Mouse (Mus musculus) CH12.LX (cell line): ENCODE measurements at regions not wholly inside any gene's neighbourhood (a gene's known extent, or its start where the extent isn't known, plus 50 kb on each side); places are given as distances from the start of the nearest gene placed in this dataset.

Experiments
- DNase-seq: peaks from one replicate; pipeline ENCODE4 v3.0.0-alpha.2; 2013; ENCODE audit errors: extremely low read depth
- H3K27ac ChIP-seq: 2 replicates; pipeline ENCODE4 v1.5.1; 2012; ENCODE audit warnings: low read depth, mild to moderate bottlenecking, control low read depth, moderate library complexity; ENCODE audit not compliant: insufficient read depth
- H3K27me3 ChIP-seq: replicated peaks from 2 replicates; pipeline ENCODE3; 2012; ENCODE audit warnings: inconsistent platforms
- H3K36me3 ChIP-seq, 2 experiments: replicated peaks in 1 of 2; 2 replicates each; pipeline versions ENCODE3 to v1.6.1; 2012; ENCODE audit warnings: inconsistent platforms in 1 of 2, low read length in 1 of 2, mild to moderate bottlenecking in 1 of 2, mixed read lengths in 1 of 2, moderate library complexity in 1 of 2; ENCODE audit not compliant: control insufficient read depth in 1 of 2, insufficient read depth in 1 of 2
- H3K4me1 ChIP-seq, 2 experiments: 2 replicates each; pipeline ENCODE4 v1.6.1; 2012; ENCODE audit warnings: inconsistent platforms in 1 of 2, moderate library complexity in 1 of 2; ENCODE audit not compliant: insufficient read depth in 2 of 2, control insufficient read depth in 1 of 2
- H3K4me2 ChIP-seq: 2 replicates; pipeline ENCODE4 v1.6.1; 2012; ENCODE audit warnings: low read depth, mild to moderate bottlenecking, control low read depth; ENCODE audit not compliant: poor library complexity, insufficient read depth, severe bottlenecking
- H3K4me3 ChIP-seq, 3 experiments: fragments of 150-350 bp in 1 of 3; sonication (generic) in 1 of 3; replicated peaks in 1 of 3; 2 replicates each; pipeline versions ENCODE3 to v1.5.1; 2011 to 2012; ENCODE audit warnings: low read depth in 2 of 3, low read length in 2 of 3, mild to moderate bottlenecking in 2 of 3, moderate library complexity in 2 of 3, control low read depth in 1 of 3, improper control_type of control experiment in 1 of 3, inconsistent platforms in 1 of 3, mixed read lengths in 1 of 3; ENCODE audit not compliant: poor library complexity in 1 of 3
- H3K79me2 ChIP-seq: replicated peaks from 2 replicates; pipeline ENCODE4 v1.6.1; 2012; ENCODE audit warnings: mild to moderate bottlenecking, moderate library complexity; ENCODE audit not compliant: control insufficient read depth, poor library complexity, insufficient read depth, severe bottlenecking; ENCODE audit errors: extremely low read depth
- H3K9ac ChIP-seq: 2 replicates; pipeline ENCODE4 v1.6.1; 2012; ENCODE audit warnings: low read depth, mild to moderate bottlenecking, control low read depth, moderate library complexity; ENCODE audit not compliant: insufficient read depth
- H3K9me3 ChIP-seq: replicated peaks from 2 replicates; pipeline ENCODE3; 2012; ENCODE audit warnings: low read length, inconsistent platforms, mixed read lengths
- BHLHE40 ChIP-seq: IDR thresholded peaks from 2 replicates; pipeline ENCODE4 v1.6.1; 2011; ENCODE audit warnings: mild to moderate bottlenecking, low read depth, low read length, improper control_type of control experiment
- CHD1 ChIP-seq: IDR thresholded peaks from 2 replicates; pipeline ENCODE4 v1.6.1; 2012; ENCODE audit warnings: low read depth, low read length, improper control_type of control experiment, inconsistent platforms
- CHD2 ChIP-seq: IDR thresholded peaks from 2 replicates; pipeline ENCODE4 v1.6.1; 2011; ENCODE audit warnings: low read length, improper control_type of control experiment
- E2F4 ChIP-seq: IDR thresholded peaks from 2 replicates; pipeline ENCODE4 v1.6.1; 2011; ENCODE audit warnings: low read depth, low read length, improper control_type of control experiment; ENCODE audit not compliant: insufficient replicate concordance
- EP300 ChIP-seq: IDR thresholded peaks from 2 replicates; pipeline ENCODE4 v1.6.1; 2011; ENCODE audit warnings: low read length, improper control_type of control experiment
- ETS1 ChIP-seq: conservative IDR thresholded peaks from 2 replicates; pipeline ENCODE4 v1.6.1; 2012; ENCODE audit warnings: low read depth, mild to moderate bottlenecking, inconsistent platforms, low read length, improper control_type of control experiment, moderate library complexity
- GABPA ChIP-seq: IDR thresholded peaks from 2 replicates; pipeline ENCODE4 v1.6.1; 2012; ENCODE audit warnings: low read depth, low read length, improper control_type of control experiment, inconsistent platforms; ENCODE audit not compliant: insufficient replicate concordance
- IRF4 ChIP-seq: IDR thresholded peaks from 2 replicates; pipeline ENCODE4 v1.6.1; 2014; ENCODE audit warnings: low read depth, mild to moderate bottlenecking, inconsistent platforms, low read length, improper control_type of control experiment
- MEF2A ChIP-seq: IDR thresholded peaks from 2 replicates; pipeline ENCODE4 v1.6.1; 2014; ENCODE audit warnings: low read depth, mild to moderate bottlenecking, inconsistent platforms, low read length, improper control_type of control experiment, borderline replicate concordance
- MYC ChIP-seq: IDR thresholded peaks from 2 replicates; pipeline ENCODE4 v1.6.1; 2011; ENCODE audit warnings: low read depth, mild to moderate bottlenecking, improper control_type of control experiment, low read length
- POLR2A ChIP-seq: IDR thresholded peaks from 2 replicates; pipeline ENCODE4 v1.6.1; 2011; ENCODE audit warnings: low read depth, mild to moderate bottlenecking, improper control_type of control experiment, low read length
- RCOR1 ChIP-seq: conservative IDR thresholded peaks from 2 replicates; pipeline ENCODE4 v1.6.1; 2012; ENCODE audit warnings: low read depth, mild to moderate bottlenecking, inconsistent platforms, low read length, improper control_type of control experiment
- SMC3 ChIP-seq: IDR thresholded peaks from 2 replicates; pipeline ENCODE4 v1.6.1; 2011; ENCODE audit warnings: low read depth, low read length, improper control_type of control experiment
- TBP ChIP-seq: conservative IDR thresholded peaks from 2 replicates; pipeline ENCODE4 v1.6.1; 2011; ENCODE audit warnings: low read depth, low read length, improper control_type of control experiment
- TCF12 ChIP-seq: IDR thresholded peaks from 2 replicates; pipeline ENCODE4 v1.6.1; 2014; ENCODE audit warnings: low read depth, mild to moderate bottlenecking, inconsistent platforms, low read length, improper control_type of control experiment
- UBTF ChIP-seq: IDR thresholded peaks from 2 replicates; pipeline ENCODE4 v1.6.1; 2012; ENCODE audit warnings: low read depth, mild to moderate bottlenecking, inconsistent platforms, low read length, improper control_type of control experiment, moderate library complexity
- USF1 ChIP-seq: IDR thresholded peaks from 2 replicates; pipeline ENCODE4 v1.6.1; 2014; ENCODE audit warnings: low read depth, mild to moderate bottlenecking, inconsistent platforms, low read length, improper control_type of control experiment
- ZC3H11A ChIP-seq: IDR thresholded peaks from 2 replicates; pipeline ENCODE4 v1.6.1; 2012; ENCODE audit warnings: low read depth, mild to moderate bottlenecking, inconsistent platforms, low read length, improper control_type of control experiment
- ZKSCAN1 ChIP-seq: IDR thresholded peaks from 2 replicates; pipeline ENCODE4 v1.6.1; 2012; ENCODE audit warnings: low read depth, inconsistent platforms, low read length, improper control_type of control experiment, borderline replicate concordance
- ZMIZ1 ChIP-seq: IDR thresholded peaks from 2 replicates; pipeline ENCODE4 v1.6.1; 2012; ENCODE audit warnings: low read depth, mild to moderate bottlenecking, inconsistent platforms, low read length, improper control_type of control experiment
- dilution Hi-C: fragments of 300-500 bp; cut with MboI; formaldehyde crosslinking; loops from 2 replicates; pipeline ENCODE4 v1.14.3; 2020; ENCODE audit warnings: low sequenced_read_pairs; ENCODE audit not compliant: extremely low pct_unique_long_range_greater_than_20kb, extremely low pct_ligation_motif_present
- in situ Hi-C: fragments of 300-500 bp; cut with MboI; formaldehyde crosslinking; loops from 3 replicates; pipeline ENCODE4 v1.14.3; 2019; ENCODE audit warnings: low sequenced_read_pairs, low pct_ligation_motif_present, low pct_unique_long_range_greater_than_20kb, mixed read lengths

- no peak overlapping the region for H3K9ac ChIP-seq
- H3K4me2 ChIP-seq, result no peak overlapping the region
- dilution Hi-C loops (no loop called here), in situ Hi-C loops (no loop called here)
- H3K27me3 ChIP-seq, result no peaks in the 10 kb centered on the region
- TF ChIP-seq TCF12 (no peak), MYC (no peak), TBP (no peak), CHD2 (no peak), USF1 (no peak), ZKSCAN1 (no peak), ZMIZ1 (no peak), UBTF (no peak), GABPA (no peak), ETS1 (no peak), IRF4 (no peak), ZC3H11A (no peak), EP300 (no peak), POLR2A (no peak), MEF2A (no peak)
- H3K36me3 ChIP-seq, result no peaks in the 10 kb centered on the region
- H3K9me3 ChIP-seq, result no peaks in the 10 kb centered on the region
- no peak overlapping the region for H3K4me3 ChIP-seq
- DNase-seq, result no peak
- no peak overlapping the region for H3K27ac ChIP-seq
- no peaks in the 10 kb centered on the region for H3K79me2 ChIP-seq
- H3K4me1 ChIP-seq, result peaks cover 0 to 4% of the 10 kb centered on the region in 2 experiments; a peak in 1 of 4 replicates
These were observed 53.5 kb upstream of the Mboat1 start for GRCm38 (mm10) chr13:30082761-30083160.

DNA sequence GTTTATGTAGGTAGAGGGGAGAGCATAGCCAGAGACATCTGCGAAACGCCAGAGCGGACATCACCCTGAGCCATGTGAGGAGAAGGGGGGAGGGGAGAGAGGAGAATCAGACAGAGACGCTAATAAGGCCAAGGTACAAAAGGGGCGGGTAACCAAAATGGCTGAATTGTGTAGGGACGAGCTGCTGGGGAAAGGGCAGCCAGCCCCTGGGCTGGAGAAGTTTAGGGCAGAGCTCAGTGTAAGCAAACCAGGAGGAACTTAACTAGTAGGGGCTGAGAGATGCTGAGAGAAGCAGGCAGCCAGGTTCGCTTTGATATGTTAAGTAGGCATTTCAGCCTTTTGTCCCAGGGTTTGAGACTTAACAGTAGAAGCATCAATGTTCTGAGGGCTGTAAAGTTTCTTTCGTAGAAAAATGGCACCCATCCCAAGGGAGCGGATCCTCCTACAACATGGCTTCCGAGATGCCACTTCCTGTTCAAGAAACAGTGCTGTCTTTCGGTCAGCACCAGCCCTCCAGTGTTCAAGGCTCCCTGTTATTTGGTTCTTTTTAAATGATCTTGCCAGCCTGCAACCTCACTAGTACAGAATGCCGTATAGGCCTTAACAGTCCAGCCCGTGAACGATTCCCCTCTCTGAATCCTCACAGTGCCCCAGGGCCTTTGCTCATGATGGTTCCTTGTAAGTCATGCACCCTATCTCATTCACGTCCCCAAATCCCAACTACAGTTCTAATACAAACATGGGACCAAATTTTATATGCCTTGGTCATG is 55.4 kb upstream of the Mboat1 start:
- H3K4me3 ChIP-seq, result no peak overlapping the region
- no peak overlapping the region for H3K27ac ChIP-seq
- no peak overlapping the region for H3K4me2 ChIP-seq
- H3K9ac ChIP-seq, result no peak overlapping the region
- no peaks in the 10 kb centered on the region for H3K9me3 ChIP-seq
- H3K4me1 ChIP-seq, result peaks cover 0 to 3% of the 10 kb centered on the region in 2 experiments; a peak in 1 of 4 replicates
- no peaks in the 10 kb centered on the region for H3K36me3 ChIP-seq
- in situ Hi-C loops, result no loop called here
- no peak for TF ChIP-seq CHD1
- TF ChIP-seq RCOR1, result no peak
- no peak for TF ChIP-seq MEF2A
- no peak for TF ChIP-seq BHLHE40
- no peak for TF ChIP-seq EP300
- TF ChIP-seq USF1, result no peak
- TF ChIP-seq SMC3, result no peak
- no peak for TF ChIP-seq E2F4
- no peak for TF ChIP-seq IRF4
- no peak for TF ChIP-seq MYC
- DNase-seq, result no peak
- dilution Hi-C loops, result no loop called here
- no peaks in the 10 kb centered on the region for H3K27me3 ChIP-seq
- no peaks in the 10 kb centered on the region for H3K79me2 ChIP-seq
